Mouse (Mus musculus): ENCODE results near the gene Uggt1. TPM values are rescaled to one million over a fixed set of nuclear protein-coding genes. Genes with fewer than 3 reads are reported as not detected.

Uggt1 gene
- polyA plus RNA-seq (2014; fragmentation: Nextera tagmentation; extraction: Ambion mirVana) = 80.7 and 83.0 TPM in 2 replicates

DNA sequence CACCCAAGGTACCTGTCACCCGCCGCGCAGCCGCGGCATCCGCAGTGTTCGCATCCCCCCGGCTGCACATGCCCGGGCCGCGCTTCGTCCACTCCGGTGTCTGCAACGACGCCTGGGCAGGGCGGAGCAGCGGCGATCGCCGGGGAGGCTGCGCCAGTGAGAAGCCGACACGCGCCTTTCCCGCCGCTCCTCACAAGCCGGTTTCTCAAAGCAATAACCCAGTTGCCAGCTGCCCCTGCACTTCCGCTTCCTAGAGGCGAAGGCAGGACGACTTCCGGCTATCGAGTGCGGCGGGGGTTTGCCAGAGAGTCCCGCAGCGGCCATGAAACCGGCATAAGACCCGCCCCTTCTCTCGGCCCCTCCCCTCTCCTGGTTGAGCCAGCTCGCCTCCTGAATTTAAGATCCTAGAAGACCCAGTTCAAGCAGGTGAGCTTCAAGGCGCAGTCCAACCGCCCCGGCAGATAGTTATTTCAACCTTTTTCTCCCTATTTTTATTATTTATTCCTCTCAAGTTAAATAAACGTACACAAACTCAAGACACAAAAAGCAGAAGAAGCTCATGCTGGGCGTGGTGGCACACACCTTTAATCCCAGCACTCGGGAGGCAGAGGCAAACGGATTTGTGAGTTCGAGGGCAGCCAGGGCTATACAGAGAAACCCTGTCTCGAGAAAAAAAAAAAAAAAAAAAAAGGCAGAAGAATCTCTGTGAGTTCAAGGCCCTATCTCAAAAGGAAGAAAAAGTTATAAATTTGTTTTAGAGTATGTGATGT is at the start of gene Uggt1:
Gene Uggt1, minus strand, starts transcription at position 663 of the 770 bp plus-strand sequence.
- Histone ChIP-seq H3K4me3 (ENCODE audit: low read depth, low read length) (peak within 1 kb of the TSS; percentile 78), H3K4me1 (ENCODE audit: control insufficient read depth, insufficient read depth, low read length) (peaks cover 13% of the 10 kb centered on the region; the same call in 1 of the 2 replicates), H3K36me3 (ENCODE audit: control insufficient read depth, insufficient read depth, low read length) (no peaks in the 10 kb centered on the region), H3K9me3 (ENCODE audit: control insufficient read depth, low read length) (no peaks in the 10 kb centered on the region), H3K9ac (ENCODE audit: low read length) (peak within 1 kb of the TSS; percentile 76), H3K27me3 (ENCODE audit: control insufficient read depth, insufficient read depth, low read length) (no peaks in the 10 kb centered on the region), H3K4me2 (peak within 1 kb of the TSS; percentile 68), H3K27ac (ENCODE audit: low read depth, low read length) (peak within 1 kb of the TSS; percentile 60)
- WGBS = 3% methylated on average over 49 of the region's 49 CpGs
- ATAC-seq (ENCODE audit: low FRiP score) (peak; percentile 97), DNase-seq (ENCODE audit: low spot score, missing footprints) (peak; percentile 98)

DNA sequence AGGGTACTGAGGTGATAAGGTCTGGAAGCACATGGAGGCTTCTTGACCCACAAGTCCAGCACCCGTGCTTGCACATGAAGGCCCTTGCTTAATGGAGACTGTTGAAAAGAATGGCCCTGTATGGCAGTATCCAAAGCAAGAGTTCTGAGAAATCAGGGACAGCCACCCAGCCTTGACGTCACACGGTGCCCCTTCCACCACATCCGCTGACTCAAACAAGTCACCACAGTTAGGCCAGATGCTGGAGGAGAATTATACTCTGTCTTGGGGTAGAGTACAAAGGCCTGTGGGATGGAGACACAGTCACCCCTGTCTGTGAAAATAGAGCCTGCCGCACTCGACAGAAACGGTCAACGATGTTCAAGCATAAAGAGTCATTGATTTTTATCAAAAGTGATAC is 49.0 kb upstream of the Uggt1 start:
- Histone ChIP-seq H3K36me3 (ENCODE audit: control insufficient read depth, insufficient read depth, low read length) (no peaks in the 10 kb centered on the region), H3K4me3 (ENCODE audit: low read depth, low read length) (no peak overlapping the region), H3K4me2 (no peak overlapping the region), H3K27ac (ENCODE audit: low read depth, low read length) (no peak overlapping the region), H3K9ac (ENCODE audit: low read length) (no peak overlapping the region), H3K4me1 (ENCODE audit: control insufficient read depth, insufficient read depth, low read length) (no peaks in the 10 kb centered on the region), H3K9me3 (ENCODE audit: control insufficient read depth, low read length) (no peaks in the 10 kb centered on the region), H3K27me3 (ENCODE audit: control insufficient read depth, insufficient read depth, low read length) (peaks cover 1% of the 10 kb centered on the region; the same call in 1 of the 2 replicates)
- no peak for DNase-seq (ENCODE audit: low spot score, missing footprints)
- no peak for ATAC-seq (ENCODE audit: low FRiP score)
- WGBS = 95% methylated on average over 8 of the region's 8 CpGs

DNA sequence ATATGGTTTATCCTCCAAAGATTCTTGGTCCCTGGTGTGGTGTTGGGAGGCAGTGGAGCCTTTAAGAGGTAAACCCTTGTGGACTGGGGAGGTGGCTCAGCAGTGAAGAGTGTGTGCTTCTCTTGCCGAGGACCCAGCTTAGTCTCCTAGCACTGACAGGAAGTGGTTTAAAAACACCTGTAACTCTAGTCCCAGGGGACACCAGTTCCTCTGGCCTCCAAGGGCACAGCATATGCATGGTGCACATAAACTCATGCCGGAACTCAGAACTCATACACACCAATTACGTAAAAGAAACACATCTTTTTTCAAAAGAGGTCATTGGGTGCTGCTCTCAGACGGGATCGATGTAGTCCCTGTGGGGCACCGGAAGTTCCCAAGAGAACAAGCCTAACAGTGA is 37.3 kb upstream of the Uggt1 start:
- ATAC-seq (ENCODE audit: low FRiP score) (no peak), DNase-seq (ENCODE audit: low spot score, missing footprints) (no peak)
- WGBS = 89% methylated on average over 6 of the region's 6 CpGs
- no peaks in the 10 kb centered on the region for H3K4me1 ChIP-seq (ENCODE audit: control insufficient read depth, insufficient read depth, low read length)
- H3K27me3 ChIP-seq (ENCODE audit: control insufficient read depth, insufficient read depth, low read length) = no peaks in the 10 kb centered on the region
- H3K9ac ChIP-seq (ENCODE audit: low read length) = no peak overlapping the region
- H3K36me3 ChIP-seq (ENCODE audit: control insufficient read depth, insufficient read depth, low read length) = no peaks in the 10 kb centered on the region
- no peak overlapping the region for H3K4me2 ChIP-seq
- H3K4me3 ChIP-seq (ENCODE audit: low read depth, low read length) = no peak overlapping the region
- H3K27ac ChIP-seq (ENCODE audit: low read depth, low read length) = no peak overlapping the region
- H3K9me3 ChIP-seq (ENCODE audit: control insufficient read depth, low read length) = no peaks in the 10 kb centered on the region

DNA sequence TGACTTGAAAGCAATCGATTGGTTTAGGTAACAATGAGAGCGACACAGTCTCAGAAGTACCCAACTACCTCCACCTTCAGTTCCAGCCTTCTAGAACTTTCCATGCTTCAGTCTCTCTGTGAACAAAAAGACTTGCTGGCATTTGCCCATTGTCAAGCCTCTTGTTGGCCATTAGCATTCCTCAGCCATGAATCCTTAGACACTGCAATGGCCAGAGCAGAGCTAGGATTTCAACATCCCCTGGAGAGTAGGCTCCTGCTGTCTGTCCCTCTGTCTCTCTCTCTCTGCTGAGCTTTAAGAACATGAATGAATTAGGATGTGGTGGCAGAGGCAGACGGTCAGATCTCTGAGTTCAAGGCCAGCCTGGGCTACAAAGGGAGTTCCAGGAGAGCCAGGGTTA is 36.4 kb upstream of the Uggt1 start:
- Histone ChIP-seq H3K27me3 (ENCODE audit: control insufficient read depth, insufficient read depth, low read length) (no peaks in the 10 kb centered on the region), H3K9me3 (ENCODE audit: control insufficient read depth, low read length) (no peaks in the 10 kb centered on the region), H3K4me2 (no peak overlapping the region), H3K4me3 (ENCODE audit: low read depth, low read length) (no peak overlapping the region), H3K36me3 (ENCODE audit: control insufficient read depth, insufficient read depth, low read length) (no peaks in the 10 kb centered on the region), H3K27ac (ENCODE audit: low read depth, low read length) (no peak overlapping the region), H3K4me1 (ENCODE audit: control insufficient read depth, insufficient read depth, low read length) (no peaks in the 10 kb centered on the region), H3K9ac (ENCODE audit: low read length) (no peak overlapping the region)
- WGBS = 89% methylated on average over 3 of the region's 3 CpGs
- DNase-seq (ENCODE audit: low spot score, missing footprints) (no peak), ATAC-seq (ENCODE audit: low FRiP score) (no peak)

DNA sequence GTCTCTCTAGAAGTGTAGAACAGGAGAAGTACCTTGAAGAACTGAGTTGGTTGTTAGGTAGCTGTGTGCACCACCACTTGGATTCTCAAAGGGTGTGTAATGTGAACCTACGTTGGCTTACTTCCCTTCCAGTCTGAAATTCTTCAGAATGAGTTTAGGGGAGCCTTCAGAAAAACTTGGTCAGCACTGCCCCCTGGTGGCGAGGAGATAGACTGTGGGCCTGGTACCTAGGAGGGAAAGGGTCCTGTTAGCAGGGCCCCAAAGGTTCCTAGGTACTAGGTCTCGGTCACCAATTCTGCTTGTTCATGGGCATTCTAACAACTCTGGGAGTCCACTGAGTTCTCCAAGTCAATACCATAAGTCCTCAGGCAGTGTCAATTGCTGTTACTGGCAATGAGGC is 34.7 kb upstream of the Uggt1 start:
- Histone ChIP-seq H3K4me3 (ENCODE audit: low read depth, low read length) (no peak overlapping the region), H3K27me3 (ENCODE audit: control insufficient read depth, insufficient read depth, low read length) (no peaks in the 10 kb centered on the region), H3K9ac (ENCODE audit: low read length) (no peak overlapping the region), H3K9me3 (ENCODE audit: control insufficient read depth, low read length) (no peaks in the 10 kb centered on the region), H3K36me3 (ENCODE audit: control insufficient read depth, insufficient read depth, low read length) (no peaks in the 10 kb centered on the region), H3K4me1 (ENCODE audit: control insufficient read depth, insufficient read depth, low read length) (no peaks in the 10 kb centered on the region; the same call in 1 of the 2 replicates), H3K27ac (ENCODE audit: low read depth, low read length) (no peak overlapping the region), H3K4me2 (no peak overlapping the region)
- ATAC-seq (ENCODE audit: low FRiP score) (no peak), DNase-seq (ENCODE audit: low spot score, missing footprints) (peak; percentile 94)
- WGBS = 28% methylated on average over 3 of the region's 3 CpGs

DNA sequence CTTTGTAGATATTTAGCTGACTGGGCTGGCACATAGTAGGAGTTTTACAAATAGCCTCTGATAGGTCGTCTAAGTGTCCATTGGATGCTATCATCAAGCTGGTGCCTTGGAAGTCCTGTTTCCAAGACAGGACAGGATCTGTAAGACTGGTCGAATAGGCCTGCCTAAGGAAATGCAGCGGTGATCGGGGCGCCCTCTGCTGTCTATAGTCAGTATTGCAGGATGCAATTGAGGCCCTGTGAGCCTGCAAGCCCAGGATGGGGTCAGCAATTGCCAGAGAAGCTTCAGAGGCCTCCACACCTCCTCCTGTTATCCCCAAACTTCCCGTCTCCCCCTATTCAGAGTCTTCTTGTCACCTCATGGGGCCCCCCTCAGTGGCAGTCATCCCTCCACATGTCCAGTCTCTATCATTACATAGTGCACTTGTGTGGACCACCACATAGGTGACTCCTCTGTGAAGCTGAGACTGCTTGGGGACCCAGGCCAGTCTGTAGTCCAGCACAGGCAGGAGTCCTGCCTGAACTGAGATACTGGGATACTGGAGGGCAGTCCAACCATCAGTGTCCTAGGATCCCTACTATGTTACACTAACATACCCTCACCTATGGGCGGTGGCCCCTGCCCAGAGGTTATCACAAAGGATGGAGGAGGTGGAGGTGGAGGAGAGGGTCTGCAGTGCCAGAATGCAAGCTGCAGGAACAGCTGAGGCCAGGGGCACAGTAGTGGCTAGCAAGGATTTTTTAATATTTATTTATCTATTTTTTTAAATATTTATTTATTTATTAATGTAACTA is 32.9 kb upstream of the Uggt1 start:
- Histone ChIP-seq H3K27me3 (ENCODE audit: control insufficient read depth, insufficient read depth, low read length) (no peaks in the 10 kb centered on the region), H3K9me3 (ENCODE audit: control insufficient read depth, low read length) (no peaks in the 10 kb centered on the region), H3K4me3 (ENCODE audit: low read depth, low read length) (no peak overlapping the region), H3K4me2 (no peak overlapping the region), H3K4me1 (ENCODE audit: control insufficient read depth, insufficient read depth, low read length) (no peaks in the 10 kb centered on the region; the same call in 1 of the 2 replicates), H3K9ac (ENCODE audit: low read length) (no peak overlapping the region), H3K27ac (ENCODE audit: low read depth, low read length) (no peak overlapping the region), H3K36me3 (ENCODE audit: control insufficient read depth, insufficient read depth, low read length) (no peaks in the 10 kb centered on the region)
- peak; percentile 98 for DNase-seq (ENCODE audit: low spot score, missing footprints)
- 18% methylated on average over 7 of the region's 7 CpGs for WGBS
- ATAC-seq (ENCODE audit: low FRiP score) = peak; percentile 60

DNA sequence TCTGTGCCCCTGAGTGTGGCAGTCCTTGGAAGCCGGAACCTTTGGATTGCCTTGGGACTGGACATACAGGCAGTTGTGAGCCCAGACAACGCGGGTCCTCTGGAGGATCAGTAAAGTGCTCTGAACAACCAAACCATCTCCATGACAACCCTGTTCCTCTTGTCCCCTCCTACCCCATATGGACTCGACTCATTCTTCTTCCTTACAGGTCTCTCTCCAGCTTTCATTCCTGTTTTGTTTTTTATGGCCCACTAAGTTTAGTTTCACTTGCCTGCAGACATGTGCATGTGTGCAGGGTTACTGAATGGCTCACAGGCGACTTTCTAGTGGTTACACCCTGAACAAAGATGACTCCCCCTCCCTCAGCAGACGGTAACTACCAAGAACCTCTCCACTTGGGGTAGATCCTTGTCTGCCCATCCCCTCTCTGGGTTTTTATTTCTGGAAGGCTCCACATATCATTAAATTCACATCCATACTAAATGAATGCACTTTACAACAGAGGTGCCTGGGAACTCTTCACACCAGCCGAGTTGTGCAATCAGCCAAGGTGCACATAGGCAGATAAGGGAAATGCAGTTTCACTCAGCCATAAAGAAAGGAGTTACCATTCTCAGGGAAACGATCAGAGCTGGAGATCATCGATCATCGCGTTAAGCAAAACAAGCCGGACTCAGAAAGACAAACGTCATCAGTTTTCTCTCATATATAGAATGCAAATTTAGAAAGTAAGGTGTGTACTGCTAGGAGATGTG is 31.3 kb upstream of the Uggt1 start:
- H3K4me3 ChIP-seq (ENCODE audit: low read depth, low read length) = no peak overlapping the region
- H3K4me2 ChIP-seq = no peak overlapping the region
- WGBS = 66% methylated on average over 13 of the region's 13 CpGs
- no peak for DNase-seq (ENCODE audit: low spot score, missing footprints)
- H3K9ac ChIP-seq (ENCODE audit: low read length) = no peak overlapping the region
- H3K27ac ChIP-seq (ENCODE audit: low read depth, low read length) = no peak overlapping the region
- H3K9me3 ChIP-seq (ENCODE audit: control insufficient read depth, low read length) = no peaks in the 10 kb centered on the region
- no peaks in the 10 kb centered on the region for H3K27me3 ChIP-seq (ENCODE audit: control insufficient read depth, insufficient read depth, low read length)
- no peak for ATAC-seq (ENCODE audit: low FRiP score)
- H3K4me1 ChIP-seq (ENCODE audit: control insufficient read depth, insufficient read depth, low read length) = no peaks in the 10 kb centered on the region; the same call in 1 of the 2 replicates
- no peaks in the 10 kb centered on the region for H3K36me3 ChIP-seq (ENCODE audit: control insufficient read depth, insufficient read depth, low read length)

DNA sequence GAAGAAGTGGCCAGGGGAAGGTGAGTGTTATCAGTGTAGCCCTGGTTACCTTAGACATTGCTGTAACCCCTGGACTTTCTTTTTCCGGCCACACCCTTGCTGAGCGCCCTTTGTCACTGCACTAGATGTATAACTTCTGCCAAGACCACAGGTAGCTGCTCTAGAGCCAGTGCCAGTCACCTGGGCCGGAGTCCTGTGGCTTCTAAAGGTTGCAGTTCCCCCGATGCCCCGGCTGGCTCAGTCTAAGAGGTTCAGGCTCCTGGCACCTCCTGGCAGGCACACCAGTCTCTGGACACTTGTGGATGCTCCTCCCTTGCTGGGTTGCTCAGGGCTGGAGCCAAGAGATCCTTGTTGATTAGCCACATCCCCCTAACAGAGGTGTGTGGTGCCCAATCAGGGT is 29.9 kb upstream of the Uggt1 start, which contains the start of gene Neurl3:
Gene Neurl3, minus strand, starts transcription at position 225 of the 400 bp plus-strand sequence.
- Histone ChIP-seq H3K9ac (ENCODE audit: low read length) (no peak within 1 kb of the TSS), H3K27ac (ENCODE audit: low read depth, low read length) (no peak within 1 kb of the TSS), H3K27me3 (ENCODE audit: control insufficient read depth, insufficient read depth, low read length) (peaks cover 5% of the 10 kb centered on the region; the same call in 1 of the 2 replicates), H3K4me1 (ENCODE audit: control insufficient read depth, insufficient read depth, low read length) (no peaks in the 10 kb centered on the region; the same call in 1 of the 2 replicates), H3K9me3 (ENCODE audit: control insufficient read depth, low read length) (no peaks in the 10 kb centered on the region), H3K4me3 (ENCODE audit: low read depth, low read length) (no peak within 1 kb of the TSS), H3K36me3 (ENCODE audit: control insufficient read depth, insufficient read depth, low read length) (no peaks in the 10 kb centered on the region), H3K4me2 (no peak within 1 kb of the TSS)
- ATAC-seq (ENCODE audit: low FRiP score) = no peak
- WGBS = 87% methylated on average over 5 of the region's 5 CpGs
- peak; percentile 69 for DNase-seq (ENCODE audit: low spot score, missing footprints)

Measured in midbrain, embryonic 11.5 days (tissue).